Mouse (Mus musculus): ENCODE data around the gene Rxra. TPM values are rescaled to one million over a fixed set of nuclear protein-coding genes. Genes with fewer than 3 reads are reported as not detected.

Gene Rxra
- polyA plus RNA-seq, 1 experiment from 2014 or later = 7.2 TPM

DNA sequence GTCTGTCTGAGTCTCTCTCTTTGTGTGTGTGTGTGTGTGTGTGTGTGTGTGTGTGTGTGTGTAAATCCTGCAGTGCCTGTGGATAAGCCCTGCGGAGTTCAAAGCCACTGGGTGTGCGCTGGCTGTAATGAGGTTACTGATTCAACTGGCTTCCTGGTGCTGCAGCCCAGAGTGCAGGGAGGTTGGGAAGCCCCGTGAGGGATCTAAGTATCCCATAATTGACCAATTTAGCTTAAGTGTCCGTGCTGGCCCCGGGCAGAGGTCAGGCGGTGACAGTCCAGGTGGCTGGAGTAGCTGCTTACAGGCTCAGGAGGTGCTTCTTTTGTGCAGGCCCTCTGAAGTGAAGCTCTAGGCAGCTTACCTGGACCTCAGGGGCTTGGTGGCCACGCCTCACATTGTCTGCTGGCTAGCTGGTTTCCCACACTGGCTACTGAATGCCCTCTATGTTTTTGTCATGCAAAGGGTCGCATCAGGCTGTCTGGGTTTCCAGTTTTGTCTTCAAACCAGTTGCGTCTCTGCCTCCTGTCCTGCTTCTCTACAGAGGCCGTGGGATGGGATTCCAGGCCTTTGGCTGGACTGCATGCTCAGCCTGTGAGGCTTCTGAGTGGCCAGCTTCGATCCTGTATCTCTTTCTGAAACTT is 7.9 kb downstream of the Rxra start:
- ATAC-seq (ENCODE audit: insufficient read depth, low FRiP score, low TSS enrichment) (no peak), DNase-seq (ENCODE audit: low spot score) (no peak)
- Histone ChIP-seq H3K9me3 (ENCODE audit: control insufficient read depth, low read length) (no peaks in the 10 kb centered on the region), H3K27ac (ENCODE audit: low read depth, low read length) (0 out of 2 replicates have a peak overlapping the region, but pooled peaks have one; percentile 20), H3K36me3 (ENCODE audit: control insufficient read depth, insufficient read depth, low read length) (no peaks in the 10 kb centered on the region), H3K27me3 (ENCODE audit: control insufficient read depth, insufficient read depth, low read length) (no peaks in the 10 kb centered on the region), H3K9ac (ENCODE audit: low read length) (no peak overlapping the region), H3K4me1 (ENCODE audit: control insufficient read depth, insufficient read depth, low read length) (peaks cover 41% of the 10 kb centered on the region), H3K4me2 (ENCODE audit: low read depth) (no peak overlapping the region), H3K4me3 (ENCODE audit: low read depth, low read length) (no peak overlapping the region)
- 31% methylated on average over 11 of the region's 11 CpGs for WGBS

DNA sequence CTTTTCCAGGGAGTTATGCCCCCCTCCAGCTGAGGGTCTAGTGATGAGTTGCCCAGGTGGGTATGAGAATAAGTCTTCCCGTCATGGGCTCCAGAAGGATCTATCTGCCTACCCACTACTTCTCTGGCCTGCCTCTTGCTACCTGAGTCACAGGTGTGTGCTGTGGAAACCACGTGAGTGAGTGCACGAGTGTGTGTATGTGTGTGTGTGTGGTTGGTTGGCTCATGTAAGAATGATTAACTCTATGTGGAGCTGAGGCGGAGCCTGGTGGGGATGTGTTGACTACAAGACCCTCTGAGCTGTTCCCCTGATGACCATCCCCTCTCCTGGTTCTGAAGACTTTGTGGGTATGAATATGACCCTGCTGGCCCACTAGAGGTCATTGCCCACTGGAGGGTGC is 9.7 kb downstream of the Rxra start:
- peaks cover 25% of the 10 kb centered on the region for H3K4me1 ChIP-seq (ENCODE audit: control insufficient read depth, insufficient read depth, low read length)
- 96% methylated on average over 4 of the region's 4 CpGs for WGBS

DNA sequence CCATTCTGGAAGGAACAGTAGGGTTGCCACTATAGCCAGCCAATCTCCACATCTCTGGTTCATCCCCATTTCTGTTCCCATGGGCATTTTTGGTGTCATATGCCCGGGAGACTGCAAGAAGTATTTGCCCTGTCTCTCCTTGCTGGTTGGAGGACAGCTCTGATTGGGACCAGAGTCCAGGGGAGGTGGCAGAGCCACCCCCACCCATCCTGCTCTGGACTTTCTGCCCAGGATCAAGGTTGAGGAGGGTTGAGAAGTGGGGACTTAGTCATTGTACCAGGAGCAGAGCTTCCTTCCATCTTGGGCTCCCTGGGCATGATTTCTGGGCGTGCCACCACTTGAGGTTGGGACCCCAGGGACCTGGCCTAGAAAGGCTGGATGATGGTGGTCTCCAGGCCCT is 10.1 kb downstream of the Rxra start:
- peaks cover 23% of the 10 kb centered on the region for H3K4me1 ChIP-seq (ENCODE audit: control insufficient read depth, insufficient read depth, low read length)
- ATAC-seq (ENCODE audit: insufficient read depth, low FRiP score, low TSS enrichment) (no peak), DNase-seq (ENCODE audit: low spot score) (no peak)
- 88% methylated on average over 2 of the region's 2 CpGs for WGBS
- no peak overlapping the region for H3K4me2 ChIP-seq (ENCODE audit: low read depth)
- no peaks in the 10 kb centered on the region for H3K27me3 ChIP-seq (ENCODE audit: control insufficient read depth, insufficient read depth, low read length)
- H3K9ac ChIP-seq (ENCODE audit: low read length) = no peak overlapping the region
- H3K36me3 ChIP-seq (ENCODE audit: control insufficient read depth, insufficient read depth, low read length) = no peaks in the 10 kb centered on the region
- H3K4me3 ChIP-seq (ENCODE audit: low read depth, low read length) = no peak overlapping the region
- no peak overlapping the region for H3K27ac ChIP-seq (ENCODE audit: low read depth, low read length)
- no peaks in the 10 kb centered on the region for H3K9me3 ChIP-seq (ENCODE audit: control insufficient read depth, low read length)

More for the DNA sequence above, 9.7 kb downstream of the Rxra start:
- H3K27ac ChIP-seq (ENCODE audit: low read depth, low read length) = no peak overlapping the region
- H3K9ac ChIP-seq (ENCODE audit: low read length) = no peak overlapping the region
- no peak for DNase-seq (ENCODE audit: low spot score)
- H3K36me3 ChIP-seq (ENCODE audit: control insufficient read depth, insufficient read depth, low read length) = no peaks in the 10 kb centered on the region
- no peaks in the 10 kb centered on the region for H3K9me3 ChIP-seq (ENCODE audit: control insufficient read depth, low read length)
- no peaks in the 10 kb centered on the region for H3K27me3 ChIP-seq (ENCODE audit: control insufficient read depth, insufficient read depth, low read length)
- H3K4me3 ChIP-seq (ENCODE audit: low read depth, low read length) = no peak overlapping the region
- no peak for ATAC-seq (ENCODE audit: insufficient read depth, low FRiP score, low TSS enrichment)
- no peak overlapping the region for H3K4me2 ChIP-seq (ENCODE audit: low read depth)

DNA sequence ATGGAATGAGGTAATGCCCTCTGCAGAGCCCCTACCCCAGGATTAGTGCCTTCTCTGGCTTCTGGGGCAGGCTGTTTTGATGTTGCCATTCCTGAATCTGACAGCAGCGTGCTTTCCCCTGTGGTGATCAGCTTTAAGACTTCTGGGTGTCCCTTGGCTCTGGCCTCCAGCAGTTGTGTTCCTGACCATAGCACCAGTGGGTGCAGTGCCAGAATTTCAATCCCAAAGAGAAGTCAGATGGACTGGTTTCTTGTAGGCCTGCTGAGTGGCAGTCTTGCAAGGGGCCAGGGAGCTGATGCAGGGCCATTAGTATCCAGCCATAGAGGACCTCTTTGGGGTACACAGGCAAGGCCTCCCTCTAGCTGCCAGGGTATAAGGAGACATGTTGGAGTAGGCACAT is 10.8 kb downstream of the Rxra start:
- ATAC-seq (ENCODE audit: insufficient read depth, low FRiP score, low TSS enrichment) = no peak

DNA sequence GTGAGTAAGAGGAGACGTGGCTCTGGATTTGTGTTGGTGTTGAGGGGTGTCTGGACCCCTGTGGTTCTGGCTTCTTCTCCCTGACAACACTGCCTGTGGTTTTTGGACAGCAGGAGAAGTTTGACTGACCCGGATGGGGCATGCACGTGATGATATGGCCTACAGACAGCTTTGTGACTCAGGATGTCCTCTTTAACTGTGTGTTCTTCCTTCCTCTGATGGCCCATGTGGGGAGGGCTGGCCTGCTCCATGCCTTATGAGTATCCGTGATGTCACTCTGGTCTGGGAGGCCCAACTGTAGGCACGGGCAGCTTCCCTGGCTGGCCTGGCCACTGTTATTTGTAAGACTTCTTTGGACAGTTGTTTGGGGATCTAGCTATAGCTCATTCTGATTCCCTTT is 11.7 kb downstream of the Rxra start:
- H3K4me1 ChIP-seq (ENCODE audit: control insufficient read depth, insufficient read depth, low read length) = peaks cover 11% of the 10 kb centered on the region
- DNase-seq (ENCODE audit: low spot score) (no peak), ATAC-seq (ENCODE audit: insufficient read depth, low FRiP score, low TSS enrichment) (no peak)
- H3K9me3 ChIP-seq (ENCODE audit: control insufficient read depth, low read length) = no peaks in the 10 kb centered on the region
- no peaks in the 10 kb centered on the region for H3K36me3 ChIP-seq (ENCODE audit: control insufficient read depth, insufficient read depth, low read length)
- no peak overlapping the region for H3K27ac ChIP-seq (ENCODE audit: low read depth, low read length)
- 82% methylated on average over 5 of the region's 5 CpGs for WGBS
- H3K9ac ChIP-seq (ENCODE audit: low read length) = no peak overlapping the region
- H3K27me3 ChIP-seq (ENCODE audit: control insufficient read depth, insufficient read depth, low read length) = no peaks in the 10 kb centered on the region
- no peak overlapping the region for H3K4me2 ChIP-seq (ENCODE audit: low read depth)
- no peak overlapping the region for H3K4me3 ChIP-seq (ENCODE audit: low read depth, low read length)

More for the DNA sequence above, 10.8 kb downstream of the Rxra start:
- no peaks in the 10 kb centered on the region for H3K9me3 ChIP-seq (ENCODE audit: control insufficient read depth, low read length)
- no peaks in the 10 kb centered on the region for H3K36me3 ChIP-seq (ENCODE audit: control insufficient read depth, insufficient read depth, low read length)
- WGBS = 69% methylated on average over 1 of the region's 1 CpGs
- no peak overlapping the region for H3K9ac ChIP-seq (ENCODE audit: low read length)
- DNase-seq (ENCODE audit: low spot score) = no peak
- H3K4me2 ChIP-seq (ENCODE audit: low read depth) = no peak overlapping the region
- H3K27me3 ChIP-seq (ENCODE audit: control insufficient read depth, insufficient read depth, low read length) = no peaks in the 10 kb centered on the region
- no peak overlapping the region for H3K4me3 ChIP-seq (ENCODE audit: low read depth, low read length)
- H3K27ac ChIP-seq (ENCODE audit: low read depth, low read length) = no peak overlapping the region
- H3K4me1 ChIP-seq (ENCODE audit: control insufficient read depth, insufficient read depth, low read length) = peaks cover 16% of the 10 kb centered on the region

DNA sequence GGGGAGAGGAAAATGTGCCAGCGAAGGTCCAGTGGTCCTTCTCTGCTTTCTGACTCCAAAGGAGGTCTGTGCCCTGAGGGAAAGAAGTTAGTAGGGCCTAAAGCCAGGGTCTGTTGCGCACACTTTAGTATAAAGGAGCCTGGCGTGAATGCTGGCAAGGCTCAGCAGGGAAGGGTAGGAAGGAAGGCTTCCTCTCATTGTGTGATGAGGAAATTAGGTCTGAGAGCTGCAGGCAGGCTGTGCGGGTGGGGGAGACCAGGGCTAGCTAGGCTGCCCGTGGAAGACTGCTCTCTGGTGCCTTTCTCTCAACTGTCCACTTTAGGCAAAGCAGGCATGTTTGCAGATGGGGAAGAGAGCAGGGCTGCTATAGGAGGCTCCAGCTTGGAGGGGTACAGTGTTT is 14.5 kb downstream of the Rxra start:
- Histone ChIP-seq H3K27ac (ENCODE audit: low read depth, low read length) (no peak overlapping the region), H3K4me2 (ENCODE audit: low read depth) (no peak overlapping the region), H3K27me3 (ENCODE audit: control insufficient read depth, insufficient read depth, low read length) (no peaks in the 10 kb centered on the region), H3K9me3 (ENCODE audit: control insufficient read depth, low read length) (no peaks in the 10 kb centered on the region), H3K36me3 (ENCODE audit: control insufficient read depth, insufficient read depth, low read length) (no peaks in the 10 kb centered on the region; the same call in 1 of the 2 replicates), H3K9ac (ENCODE audit: low read length) (no peak overlapping the region), H3K4me1 (ENCODE audit: control insufficient read depth, insufficient read depth, low read length) (no peaks in the 10 kb centered on the region; the same call in 1 of the 2 replicates), H3K4me3 (ENCODE audit: low read depth, low read length) (no peak overlapping the region)
- 37% methylated on average over 5 of the region's 5 CpGs for WGBS
- DNase-seq (ENCODE audit: low spot score) = no peak
- no peak for ATAC-seq (ENCODE audit: insufficient read depth, low FRiP score, low TSS enrichment)

DNA sequence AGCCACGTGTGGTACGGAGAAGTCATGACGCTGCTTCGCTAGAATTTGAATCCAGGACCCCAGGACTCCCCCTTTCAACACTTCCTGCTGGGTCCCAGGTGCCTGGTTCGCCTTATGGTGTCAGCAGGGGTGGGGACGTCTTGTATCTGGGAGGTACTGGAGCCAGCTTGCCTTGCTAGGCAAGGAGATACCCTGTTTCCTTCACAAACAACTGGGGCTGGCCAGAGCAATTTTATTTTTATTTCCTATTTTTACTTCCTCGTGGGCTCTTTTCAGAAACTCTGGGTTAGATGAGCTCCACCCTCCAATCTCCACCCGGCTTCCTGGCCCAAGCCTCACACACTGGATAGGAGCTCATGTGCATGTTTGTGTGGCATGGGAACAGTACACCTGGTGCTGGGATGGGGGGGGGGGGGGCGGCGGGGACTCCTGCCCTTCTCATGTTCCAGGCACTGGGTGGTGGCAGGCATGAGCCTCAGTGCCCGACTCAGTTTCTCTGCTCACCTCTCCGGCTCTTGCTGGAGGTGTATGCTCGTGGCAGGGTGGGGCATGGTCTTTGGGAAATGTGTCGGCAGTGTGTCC is 15.0 kb downstream of the Rxra start:
- Histone ChIP-seq H3K36me3 (ENCODE audit: control insufficient read depth, insufficient read depth, low read length) (no peaks in the 10 kb centered on the region; the same call in 1 of the 2 replicates), H3K27ac (ENCODE audit: low read depth, low read length) (no peak overlapping the region), H3K9me3 (ENCODE audit: control insufficient read depth, low read length) (no peaks in the 10 kb centered on the region), H3K9ac (ENCODE audit: low read length) (no peak overlapping the region), H3K4me1 (ENCODE audit: control insufficient read depth, insufficient read depth, low read length) (no peaks in the 10 kb centered on the region; the same call in 1 of the 2 replicates), H3K4me2 (ENCODE audit: low read depth) (no peak overlapping the region), H3K4me3 (ENCODE audit: low read depth, low read length) (no peak overlapping the region), H3K27me3 (ENCODE audit: control insufficient read depth, insufficient read depth, low read length) (no peaks in the 10 kb centered on the region)
- DNase-seq (ENCODE audit: low spot score) = no peak
- WGBS = 75% methylated on average over 14 of the region's 14 CpGs
- no peak for ATAC-seq (ENCODE audit: insufficient read depth, low FRiP score, low TSS enrichment)

DNA sequence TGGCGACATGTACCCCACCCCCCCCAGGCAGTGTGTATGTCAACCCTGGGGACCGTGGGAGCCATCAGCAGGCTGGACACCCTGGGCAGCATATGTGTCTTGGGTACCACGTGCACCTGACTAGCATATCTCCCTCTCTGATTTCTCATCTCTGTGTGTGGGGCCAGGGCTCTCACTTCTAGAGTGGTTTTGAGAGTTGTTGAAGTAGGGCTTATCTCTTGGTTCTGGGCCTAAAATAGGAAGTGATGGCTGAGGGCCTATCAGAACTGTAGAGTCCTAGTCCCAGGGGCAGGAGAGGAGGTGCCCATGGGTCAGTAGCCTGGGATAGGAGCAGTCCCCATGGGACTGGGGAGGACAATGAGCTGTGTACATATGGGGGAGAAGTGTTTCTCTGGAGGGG is 16.4 kb downstream of the Rxra start:
- Histone ChIP-seq H3K27me3 (ENCODE audit: control insufficient read depth, insufficient read depth, low read length) (no peaks in the 10 kb centered on the region), H3K27ac (ENCODE audit: low read depth, low read length) (no peak overlapping the region), H3K36me3 (ENCODE audit: control insufficient read depth, insufficient read depth, low read length) (no peaks in the 10 kb centered on the region; the same call in 1 of the 2 replicates), H3K4me1 (ENCODE audit: control insufficient read depth, insufficient read depth, low read length) (no peaks in the 10 kb centered on the region; the same call in 1 of the 2 replicates), H3K4me3 (ENCODE audit: low read depth, low read length) (no peak overlapping the region), H3K9me3 (ENCODE audit: control insufficient read depth, low read length) (no peaks in the 10 kb centered on the region), H3K4me2 (ENCODE audit: low read depth) (no peak overlapping the region), H3K9ac (ENCODE audit: low read length) (no peak overlapping the region)
- no peak for DNase-seq (ENCODE audit: low spot score)
- 91% methylated on average over 3 of the region's 3 CpGs for WGBS
- no peak for ATAC-seq (ENCODE audit: insufficient read depth, low FRiP score, low TSS enrichment)

DNA sequence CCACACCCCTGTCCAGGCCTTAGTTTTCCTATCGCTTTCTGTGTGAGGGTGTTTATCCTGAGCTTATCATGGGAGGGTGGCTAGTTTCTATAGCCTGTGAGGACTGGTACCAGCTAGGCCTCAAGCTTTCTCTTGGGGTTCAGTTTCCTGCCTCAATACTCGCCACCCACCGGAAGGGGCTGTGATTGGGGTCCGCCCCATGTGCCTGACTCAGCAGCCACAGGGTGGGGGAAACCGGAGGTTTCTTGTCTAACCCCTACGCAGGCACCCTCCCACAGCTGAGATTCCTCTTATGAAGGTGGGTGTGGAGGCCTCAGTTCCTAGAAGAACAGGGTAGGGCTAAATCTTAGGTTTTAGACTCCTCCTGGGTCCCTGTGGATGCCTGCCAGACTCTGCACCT is 17.4 kb downstream of the Rxra start:
- H3K4me2 ChIP-seq (ENCODE audit: low read depth) = no peak overlapping the region
- peaks cover 6% of the 10 kb centered on the region for H3K4me1 ChIP-seq (ENCODE audit: control insufficient read depth, insufficient read depth, low read length)
- no peaks in the 10 kb centered on the region; the same call in 1 of the 2 replicates for H3K36me3 ChIP-seq (ENCODE audit: control insufficient read depth, insufficient read depth, low read length)
- ATAC-seq (ENCODE audit: insufficient read depth, low FRiP score, low TSS enrichment) (no peak), DNase-seq (ENCODE audit: low spot score) (no peak)
- H3K27ac ChIP-seq (ENCODE audit: low read depth, low read length) = no peak overlapping the region
- WGBS = 98% methylated on average over 6 of the region's 6 CpGs
- no peak overlapping the region for H3K9ac ChIP-seq (ENCODE audit: low read length)
- no peaks in the 10 kb centered on the region for H3K27me3 ChIP-seq (ENCODE audit: control insufficient read depth, insufficient read depth, low read length)
- H3K9me3 ChIP-seq (ENCODE audit: control insufficient read depth, low read length) = no peaks in the 10 kb centered on the region
- no peak overlapping the region for H3K4me3 ChIP-seq (ENCODE audit: low read depth, low read length)
